Mouse (Mus musculus): ENCODE measurements around the gene 2900026A02Rik.

GRCm38 (mm10) chr5:113050581-113051185 is 170.4 kb downstream of the 2900026A02Rik start:
- TF ChIP-seq CTCF (IDR thresholded peaks at IDR 0.05; ENCODE audit: low read depth, low read length) = no peak
- no peak for TF ChIP-seq GATA1 (IDR thresholded peaks at IDR 0.05; ENCODE audit: borderline replicate concordance, low read length)
- TF ChIP-seq TAL1 (conservative IDR thresholded peaks at IDR 0.05; ENCODE audit: low read depth, low read length) = no peak
- TF ChIP-seq GATA2 (IDR thresholded peaks at IDR 0.05; ENCODE audit: borderline replicate concordance, low read depth, low read length) = no peak
